14 mouse cellular contexts compared by ENCODE assay signal in the genomic region with DNA sequence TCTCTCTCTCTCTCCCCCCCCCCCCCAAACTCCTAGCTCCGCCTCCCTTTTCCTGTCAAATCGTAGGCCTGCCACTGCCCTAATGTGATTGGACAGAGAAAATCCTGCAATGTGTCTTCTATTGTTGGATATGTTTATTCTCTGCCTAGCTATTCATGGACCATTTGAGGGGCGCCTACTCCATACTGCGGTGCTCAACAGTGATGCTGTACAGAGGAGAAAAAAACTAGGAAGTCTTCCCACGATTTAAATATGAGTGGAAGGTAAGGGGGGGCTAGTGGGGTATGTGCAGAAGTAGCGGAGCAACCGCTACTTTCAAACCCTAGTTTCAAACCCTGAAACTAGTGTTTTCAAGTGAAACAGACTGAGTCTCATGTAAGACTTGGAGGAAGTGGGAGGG.
DNase-seq lines count a peak whose midpoint lies in the region; ATAC-seq and TF ChIP-seq lines count a peak whose summit lies in the region.
"Had no signal": no experiment of that assay in that cellular context is flagged by ENCODE, and none has a peak within 500 bp of the region (broad histone marks: within the 10 kb centered on the region; RNA-seq: fewer than 3 reads in every experiment).

No protein-coding gene starts in this region.

- no peaks in the 10 kb centered on the region for H3K36me3 ChIP-seq in heart, embryonic 10.5 days
- peaks cover 4% of the 10 kb centered on the region for H3K36me3 ChIP-seq in heart, adult 2 months (ENCODE audit: control insufficient read depth, insufficient read depth, low read length)
- no peaks in the 10 kb centered on the region for H3K36me3 ChIP-seq in liver, embryonic 12.5 days
- no peaks in the 10 kb centered on the region for H3K36me3 ChIP-seq in thymus, adult 2 months (ENCODE audit: control insufficient read depth, insufficient read depth, low read length)
- no peaks in the 10 kb centered on the region for H3K36me3 ChIP-seq in midbrain, postnatal 0 days (ENCODE audit: insufficient read depth, low read length)
- H3K36me3 ChIP-seq: liver, embryonic 13.5 days; neural tube, embryonic 15.5 days had no signal

- TF ChIP-seq POLR2A in heart, adult 2 months (IDR thresholded peaks at IDR 0.05; ENCODE audit: insufficient read depth, low read depth, low read length) = no peak
- TF ChIP-seq POLR2A in thymus, adult 2 months (IDR thresholded peaks at IDR 0.05; ENCODE audit: control insufficient read depth, extremely low read depth, insufficient read depth, low read length, poor library complexity) = no peak

- H3K4me1 ChIP-seq in heart, embryonic 10.5 days = peaks cover 30% of the 10 kb centered on the region
- peaks cover 4% of the 10 kb centered on the region for H3K4me1 ChIP-seq in heart, adult 2 months (ENCODE audit: control insufficient read depth, insufficient read depth, low read length)
- 0 out of 2 replicates have a peak, but pooled peaks cover 16% of the 10 kb centered on the region for H3K4me1 ChIP-seq in liver, embryonic 12.5 days
- H3K4me1 ChIP-seq in thymus, adult 2 months (replicated peaks; ENCODE audit: control insufficient read depth, insufficient read depth, low read length) = peaks cover 21% of the 10 kb centered on the region
- H3K4me1 ChIP-seq in midbrain, postnatal 0 days (ENCODE audit: insufficient read depth, low read length) = no peaks in the 10 kb centered on the region
- H3K4me1 ChIP-seq: neural tube, embryonic 15.5 days had no signal

- no peaks in the 10 kb centered on the region for H3K9me3 ChIP-seq in heart, embryonic 10.5 days
- no peaks in the 10 kb centered on the region for H3K9me3 ChIP-seq in liver, embryonic 12.5 days (replicated peaks)
- H3K9me3 ChIP-seq in midbrain, postnatal 0 days (ENCODE audit: low read length) = no peaks in the 10 kb centered on the region
- H3K9me3 ChIP-seq: liver, embryonic 13.5 days; neural tube, embryonic 15.5 days had no signal

- H3K4me3 ChIP-seq in heart, embryonic 10.5 days = no peak overlapping the region
- no peak overlapping the region for H3K4me3 ChIP-seq in heart, adult 2 months
- H3K4me3 ChIP-seq in liver, embryonic 12.5 days = no peak overlapping the region
- no peak overlapping the region for H3K4me3 ChIP-seq in thymus, adult 2 months (ENCODE audit: control insufficient read depth, insufficient read depth, low read length)
- no peak overlapping the region for H3K4me3 ChIP-seq in midbrain, postnatal 0 days (ENCODE audit: low read depth, low read length)
- H3K4me3 ChIP-seq: erythroblast, embryonic 14.5 days; layer of hippocampus, adult 2 months; liver, embryonic 13.5 days; neural tube, embryonic 15.5 days had no signal

- peak overlapping the region; percentile 85 for H3K27ac ChIP-seq in heart, embryonic 10.5 days
- H3K27ac ChIP-seq in heart, adult 2 months = no peak overlapping the region
- no peak overlapping the region for H3K27ac ChIP-seq in liver, embryonic 12.5 days
- H3K27ac ChIP-seq in thymus, adult 2 months (ENCODE audit: control insufficient read depth, insufficient read depth, low read length) = peak overlapping the region; percentile 62; the same call in 1 of the 2 replicates
- H3K27ac ChIP-seq in midbrain, postnatal 0 days (ENCODE audit: low read depth, low read length) = no peak overlapping the region
- H3K27ac ChIP-seq: layer of hippocampus, adult 2 months; neural tube, embryonic 15.5 days had no signal

- intact Hi-C loops in heart, adult 2 months (cut with DNase I) = no loop called here

- no peak for ATAC-seq in liver, embryonic 12.5 days
- 0 out of 2 replicates have a peak, but pooled peaks have one; percentile 23 for ATAC-seq in midbrain, postnatal 0 days (ENCODE audit: low FRiP score)

- no peak for TF ChIP-seq EP300 in heart, adult 2 months (IDR thresholded peaks at IDR 0.05; ENCODE audit: insufficient read depth, low read depth, low read length)

- 74% methylated on average over 7 of the region's 7 CpGs for WGBS in heart, embryonic 10.5 days
- 79% methylated on average over 7 of the region's 7 CpGs for WGBS in heart, adult 2 months
- WGBS in liver, embryonic 12.5 days (ENCODE audit: insufficient replicate concordance) = 68% methylated on average over 7 of the region's 7 CpGs
- WGBS in thymus, adult 2 months = 51% methylated on average over 7 of the region's 7 CpGs
- WGBS in midbrain, postnatal 0 days = 65% methylated on average over 6 of the region's 7 CpGs

- no peaks in the 10 kb centered on the region for H3K79me2 ChIP-seq in heart, adult 2 months (replicated peaks; ENCODE audit: control insufficient read depth, insufficient read depth, low read length)

- no peak overlapping the region for H3K9ac ChIP-seq in heart, adult 2 months (ENCODE audit: low read depth, low read length)
- no peak overlapping the region for H3K9ac ChIP-seq in liver, embryonic 12.5 days
- H3K9ac ChIP-seq in midbrain, postnatal 0 days (replicated peaks; ENCODE audit: low read length, poor library complexity, severe bottlenecking) = no peak overlapping the region
- H3K9ac ChIP-seq: liver, embryonic 13.5 days; neural tube, embryonic 15.5 days had no signal

- 0 out of 2 replicates have a peak overlapping the region, but pooled peaks have one; percentile 5 for H3K4me2 ChIP-seq in liver, embryonic 12.5 days
- no peak overlapping the region for H3K4me2 ChIP-seq in midbrain, postnatal 0 days (ENCODE audit: low read depth, low read length, poor library complexity, severe bottlenecking)
- H3K4me2 ChIP-seq: liver, embryonic 13.5 days; neural tube, embryonic 15.5 days had no signal

- TF ChIP-seq CTCF in heart, adult 2 months (IDR thresholded peaks at IDR 0.05) = no peak
- TF ChIP-seq CTCF in thymus, adult 2 months (IDR thresholded peaks at IDR 0.05; ENCODE audit: borderline replicate concordance, control insufficient read depth, extremely low read depth, insufficient read depth, low read length, poor library complexity) = no peak
- no peak for TF ChIP-seq CTCF in midbrain, postnatal 0 days (IDR thresholded peaks at IDR 0.05)

- H3K27me3 ChIP-seq in heart, embryonic 10.5 days (ENCODE audit: insufficient read depth, poor library complexity, severe bottlenecking) = no peaks in the 10 kb centered on the region
- no peaks in the 10 kb centered on the region for H3K27me3 ChIP-seq in heart, adult 2 months (ENCODE audit: control insufficient read depth, insufficient read depth, low read length)
- H3K27me3 ChIP-seq in liver, embryonic 12.5 days (replicated peaks) = no peaks in the 10 kb centered on the region
- no peaks in the 10 kb centered on the region for H3K27me3 ChIP-seq in thymus, adult 2 months (ENCODE audit: control insufficient read depth, insufficient read depth, low read length)
- no peaks in the 10 kb centered on the region for H3K27me3 ChIP-seq in midbrain, postnatal 0 days (ENCODE audit: insufficient read depth, low read length)
- H3K27me3 ChIP-seq: liver, embryonic 13.5 days; neural tube, embryonic 15.5 days had no signal

- no peak for DNase-seq in heart, embryonic 10.5 days (ENCODE audit: low spot score)
- DNase-seq in heart, adult 2 months = no peak
- no peak for DNase-seq in liver
- no peak for DNase-seq in thymus, adult 2 months
- DNase-seq in thymus, postnatal 14 days = no peak
- DNase-seq in midbrain, postnatal 0 days (ENCODE audit: low spot score) = no peak
- no peak for DNase-seq in left cerebral cortex, adult 18-20 months (ENCODE audit: low spot score in 2 of 2)
- DNase-seq: adrenal gland, postnatal 14 days; kidney, adult 8-10 months; liver, embryonic 13.5 days had no signal

Comparison
In these comparisons a context has a peak if more than half of its experiments do, and no peak if none do; other contexts are left out.
1. H3K27ac ChIP-seq: peak in heart, embryonic 10.5 days (single experiment) and thymus, adult 2 months (single experiment); none in heart, adult 2 months (single experiment), liver, embryonic 12.5 days (single experiment) and midbrain, postnatal 0 days (single experiment).